Comparison of ENCODE assay signal across 28 mouse cellular contexts in the genomic region with DNA sequence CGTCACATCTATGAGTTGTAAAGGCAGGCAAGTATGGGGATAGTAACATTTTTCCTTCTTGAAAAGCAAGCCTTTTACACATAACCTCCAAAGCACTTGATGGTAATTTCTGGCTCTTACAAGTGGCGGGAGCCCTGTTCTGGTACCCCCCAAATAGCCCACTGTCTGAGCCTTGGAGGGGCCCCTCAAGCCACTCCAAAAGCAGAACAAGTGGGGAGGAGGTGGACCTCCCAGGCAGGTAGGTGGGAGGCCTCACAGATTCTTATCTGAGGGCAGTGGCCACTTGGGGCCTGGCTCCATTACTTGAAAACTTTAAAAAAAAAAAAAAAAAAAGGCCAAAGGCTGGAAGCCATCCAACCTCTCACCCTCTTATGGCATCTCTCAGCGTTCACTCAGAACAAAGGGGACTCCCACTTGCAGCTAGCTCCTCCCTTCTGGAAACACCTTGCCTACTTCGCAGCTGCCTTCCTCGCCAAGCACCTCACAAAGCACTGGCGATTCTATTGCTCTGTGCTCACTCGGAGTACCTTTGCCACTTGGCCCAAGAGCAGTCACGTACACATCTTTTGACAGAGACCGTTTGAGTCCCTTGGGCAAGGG.
A peak's percentile ranks its signal among the peaks of the same experiment; 100 is the strongest.
DNase-seq lines count a peak whose midpoint lies in the region; ATAC-seq and TF ChIP-seq lines count a peak whose summit lies in the region.
"Had no signal": no experiment of that assay in that cellular context is flagged by ENCODE, and none has a peak within 500 bp of the region (broad histone marks: within the 10 kb centered on the region; RNA-seq: fewer than 3 reads in every experiment).

No protein-coding gene starts in this region.

- TF ChIP-seq CTCF in kidney, adult 2 months (conservative IDR thresholded peaks at IDR 0.05; ENCODE audit: insufficient read depth, insufficient read length, low read depth, low read length), result no peak

- no peak overlapping the region for H3K4me2 ChIP-seq in lung, embryonic 15.5 days
- H3K4me2 ChIP-seq in forebrain, embryonic 15.5 days (replicated peaks), result no peak overlapping the region
- H3K4me2 ChIP-seq: embryonic facial prominence, embryonic 13.5 days; forebrain, embryonic 12.5 days; heart, embryonic 12.5 days; heart, embryonic 15.5 days; hindbrain, embryonic 14.5 days had no signal

- 50% methylated on average over 9 of the region's 9 CpGs for WGBS in lung, embryonic 15.5 days
- 76% methylated on average over 9 of the region's 9 CpGs for WGBS in kidney, adult 2 months
- WGBS in forebrain, embryonic 15.5 days, result 68% methylated on average over 9 of the region's 9 CpGs

- no peak overlapping the region; the same call in 1 of the 2 replicates for H3K27ac ChIP-seq in lung, embryonic 15.5 days
- no peak overlapping the region for H3K27ac ChIP-seq in kidney, adult 2 months (ENCODE audit: insufficient read depth, low read depth, low read length)
- no peak overlapping the region for H3K27ac ChIP-seq in forebrain, embryonic 15.5 days (replicated peaks)
- H3K27ac ChIP-seq: embryonic facial prominence, embryonic 10.5 days; embryonic facial prominence, embryonic 13.5 days; forebrain, embryonic 12.5 days; heart, embryonic 15.5 days; hindbrain, embryonic 14.5 days had no signal

- H3K36me3 ChIP-seq in lung, embryonic 15.5 days, result peaks cover 18% of the 10 kb centered on the region; the same call in 1 of the 2 replicates
- H3K36me3 ChIP-seq in kidney, adult 2 months (ENCODE audit: control insufficient read depth, insufficient read depth, low read length), result no peaks in the 10 kb centered on the region; the same call in 1 of the 2 replicates
- H3K36me3 ChIP-seq in forebrain, embryonic 15.5 days, result peaks cover 9% of the 10 kb centered on the region; the same call in 1 of the 2 replicates

- H3K9ac ChIP-seq in lung, embryonic 15.5 days, result no peak overlapping the region
- H3K9ac ChIP-seq in forebrain, embryonic 15.5 days (replicated peaks), result no peak overlapping the region
- H3K9ac ChIP-seq: embryonic facial prominence, embryonic 13.5 days; forebrain, embryonic 12.5 days; heart, embryonic 12.5 days; heart, embryonic 15.5 days; hindbrain, embryonic 14.5 days had no signal

- peak; percentile 77 for ATAC-seq in lung, embryonic 15.5 days (ENCODE audit: borderline replicate concordance, extremely low read depth, low FRiP score, low TSS enrichment)
- no peak for ATAC-seq in forebrain, embryonic 15.5 days (replicated peaks)
- ATAC-seq in frontal cortex, adult (ENCODE audit: low TSS enrichment), result no peak
- ATAC-seq: activated CD4-positive, CD25-positive, alpha-beta regulatory T cell, adult 4 months; forebrain, embryonic 16.5 days had no signal

- H3K4me3 ChIP-seq in lung, embryonic 15.5 days, result no peak overlapping the region
- no peak overlapping the region for H3K4me3 ChIP-seq in kidney, adult 2 months (ENCODE audit: insufficient read depth, low read depth, low read length)
- H3K4me3 ChIP-seq in forebrain, embryonic 15.5 days, result no peak overlapping the region
- H3K4me3 ChIP-seq: embryonic facial prominence, embryonic 10.5 days; embryonic facial prominence, embryonic 13.5 days; erythroblast, embryonic 14.5 days; forebrain, embryonic 12.5 days; heart, embryonic 12.5 days; heart, embryonic 15.5 days had no signal

- no peak for TF ChIP-seq POLR2A in kidney, adult 2 months (IDR thresholded peaks at IDR 0.05; ENCODE audit: low read depth, low read length)

- H3K9me3 ChIP-seq in lung, embryonic 15.5 days, result no peaks in the 10 kb centered on the region
- no peaks in the 10 kb centered on the region for H3K9me3 ChIP-seq in forebrain, embryonic 15.5 days
- H3K9me3 ChIP-seq: embryonic facial prominence, embryonic 10.5 days; embryonic facial prominence, embryonic 13.5 days; forebrain, embryonic 12.5 days; heart, embryonic 12.5 days; heart, embryonic 15.5 days had no signal

- peak; percentile 60 to 71 for DNase-seq in lung, adult 18-20 months
- DNase-seq in lung, postnatal 14 days, result no peak
- DNase-seq in lung, postnatal 10 days, result peak; percentile 34
- DNase-seq in lung, postnatal 4 days, result peak; percentile 26 to 52
- no peak for DNase-seq in kidney, adult 2 months
- DNase-seq: adrenal gland, adult 8-10 months; adrenal gland, postnatal 25 days; cerebellum, adult 11-12 months; cerebellum, adult 8-10 months; cerebellum, postnatal 10 days; cerebellum, postnatal 36 days; embryo, embryonic 11 days; gastrocnemius, postnatal 25 days; heart, adult 18-20 months; heart, postnatal 10 days; heart, postnatal 36 days had no signal

- H3K4me1 ChIP-seq in lung, embryonic 15.5 days, result peaks cover 11% of the 10 kb centered on the region
- H3K4me1 ChIP-seq in kidney, adult 2 months (ENCODE audit: control insufficient read depth, insufficient read depth, low read length), result no peaks in the 10 kb centered on the region
- H3K4me1 ChIP-seq in forebrain, embryonic 15.5 days, result peaks cover 7% of the 10 kb centered on the region; the same call in 1 of the 2 replicates
- H3K4me1 ChIP-seq: heart, embryonic 15.5 days had no signal

- H3K27me3 ChIP-seq in lung, embryonic 15.5 days, result no peaks in the 10 kb centered on the region
- H3K27me3 ChIP-seq in kidney, adult 2 months (replicated peaks; ENCODE audit: control insufficient read depth, insufficient read depth, low read length), result no peaks in the 10 kb centered on the region
- no peaks in the 10 kb centered on the region for H3K27me3 ChIP-seq in forebrain, embryonic 15.5 days
- H3K27me3 ChIP-seq: heart, embryonic 15.5 days had no signal

Comparison
In these comparisons a context has a peak if more than half of its experiments do, and no peak if none do; other contexts are left out.
1. DNase-seq: peak in lung, adult 18-20 months (2 of 2), lung, postnatal 10 days (single experiment) and lung, postnatal 4 days (2 of 2); none in lung, postnatal 14 days (single experiment) and kidney, adult 2 months (single experiment).